Comparison of ENCODE assay signal across 14 mouse cellular contexts in the genomic region with DNA sequence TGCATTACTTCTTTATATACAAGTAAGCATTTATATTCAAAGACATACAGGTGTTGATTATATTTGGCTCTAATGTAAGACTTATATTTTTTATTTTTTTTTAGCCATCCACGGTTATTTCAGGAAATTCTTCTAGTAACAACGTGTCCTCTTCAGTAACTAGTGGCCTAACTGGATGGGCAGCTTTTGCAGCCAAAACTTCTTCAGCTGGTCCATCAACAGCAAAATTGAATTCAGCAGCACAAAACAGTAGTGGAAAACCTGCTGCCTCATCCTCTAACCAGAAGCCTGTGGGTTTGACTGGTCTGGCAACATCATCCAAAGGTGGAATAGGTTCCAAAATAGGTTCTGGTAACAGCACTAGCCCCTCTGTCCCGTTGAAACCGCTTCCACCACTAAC. TPM values are rescaled to one million over a fixed set of nuclear protein-coding genes. Genes with fewer than 3 reads are reported as not detected.
DNase-seq lines count a peak whose midpoint lies in the region.
"Had no signal": no experiment of that assay in that cellular context is flagged by ENCODE, and none has a peak within 500 bp of the region (broad histone marks: within the 10 kb centered on the region; RNA-seq: fewer than 3 reads in every experiment).

No protein-coding gene starts in this region.

- intact Hi-C loops in gastrocnemius, postnatal 36 days (cut with DNase I): no loop called here

- DNase-seq in kidney, adult 18-20 months: peak; percentile 15
- no peak for DNase-seq in kidney, postnatal 10 days
- DNase-seq in kidney, postnatal 25 days: peak; percentile 30 to 41
- DNase-seq in kidney, postnatal 4 days: no peak
- DNase-seq in lung, postnatal 10 days: peak; percentile 21
- peak; percentile 13 to 27 for DNase-seq in lung, postnatal 4 days
- DNase-seq in gastrocnemius, postnatal 36 days: no peak
- DNase-seq in ovary, postnatal 36 days (ENCODE audit: low spot score): no peak
- DNase-seq: adrenal gland, adult 8-10 months; adrenal gland, postnatal 36 days; B cell, adult 2 months; cerebellum, adult 2 months; cerebellum, postnatal 10 days; gastrocnemius, postnatal 10 days had no signal

RNA-seq across cellular contexts. Expression of a gene that starts 16.9 kb away (rescaled TPM):
- total RNA-seq in gastrocnemius, postnatal 36 days (2021): 1 to 10 TPM; 2.1 to 2.6 TPM

RNA-seq across cellular contexts. Expression of a gene that starts 17.1 kb away (rescaled TPM):
- 1 to 10 TPM; 6.6 to 7.4 TPM for total RNA-seq in gastrocnemius, postnatal 36 days (2021)

Comparison
In these comparisons a context has a peak if more than half of its experiments do, and no peak if none do; other contexts are left out.
1. DNase-seq: peak in kidney, adult 18-20 months (single experiment), kidney, postnatal 25 days (2 of 2), lung, postnatal 10 days (single experiment) and lung, postnatal 4 days (2 of 2); none in kidney, postnatal 10 days (single experiment), kidney, postnatal 4 days (0 of 2), gastrocnemius, postnatal 36 days (0 of 2) and ovary, postnatal 36 days (single experiment).